Mouse (Mus musculus) midbrain, embryonic 11.5 days (tissue): ENCODE measurements around the gene St3gal3. TPM values are rescaled to one million over a fixed set of nuclear protein-coding genes. Genes with fewer than 3 reads are reported as not detected.

Source experiments
- ATAC-seq: fragments of 200-750 bp; cut with Nextera tagmentation; 2 replicates; pipeline ENCODE4 v1.8.0; 2017; ENCODE audit warnings: moderate TSS enrichment, moderate library complexity; ENCODE audit not compliant: low FRiP score
- DNase-seq: peaks from one replicate; pipeline ENCODE4 v3.0.0; 2015; ENCODE audit warnings: low spot score; ENCODE audit errors: missing footprints
- H3K27ac ChIP-seq: fragments of 300-500 bp; sonication (generic); 2 replicates; pipeline ENCODE4 v1.5.1; 2014; ENCODE audit warnings: low read depth, low read length
- H3K27me3 ChIP-seq: fragments of 300-500 bp; sonication (generic); 2 replicates; pipeline ENCODE4 v1.6.1; 2014; ENCODE audit warnings: mild to moderate bottlenecking, low read length, moderate library complexity, mixed read lengths; ENCODE audit not compliant: control insufficient read depth, insufficient read depth
- H3K36me3 ChIP-seq: fragments of 300-500 bp; sonication (generic); 2 replicates; pipeline ENCODE4 v1.6.1; 2014; ENCODE audit warnings: mild to moderate bottlenecking, low read length, moderate library complexity, mixed read lengths; ENCODE audit not compliant: control insufficient read depth, insufficient read depth
- H3K4me1 ChIP-seq: fragments of 300-500 bp; sonication (generic); 2 replicates; pipeline ENCODE4 v1.6.1; 2014; ENCODE audit warnings: low read length; ENCODE audit not compliant: control insufficient read depth, insufficient read depth
- H3K4me2 ChIP-seq: fragments of 300-500 bp; sonication (generic); 2 replicates; pipeline ENCODE4 v1.6.1; 2014; ENCODE audit warnings: mild to moderate bottlenecking, moderate library complexity
- H3K4me3 ChIP-seq: fragments of 300-500 bp; sonication (generic); 2 replicates; pipeline ENCODE4 v1.5.1; 2014; ENCODE audit warnings: low read depth, low read length
- H3K9ac ChIP-seq: fragments of 300-500 bp; sonication (generic); 2 replicates; pipeline ENCODE4 v1.6.1; 2014; ENCODE audit warnings: low read length
- H3K9me3 ChIP-seq: fragments of 300-500 bp; sonication (generic); 2 replicates; pipeline ENCODE4 v1.6.1; 2016; ENCODE audit warnings: low read length; ENCODE audit not compliant: control insufficient read depth
- WGBS: fragments of 180-500 bp; shearing (Covaris S2); extraction: QIAGEN DNeasy Blood & Tissue Kit; methylation state at CpG from one replicate; pipeline ENCODE4 v1.1.7; 2014; 5-methylcytosine and 5-hydroxymethylcytosine counted together
- polyA plus RNA-seq: library from polyadenylated mRNA; unstranded; fragments of >200 nt; fragmentation: Nextera tagmentation; extraction: Ambion mirVana; gene quantifications from 2 replicates; pipeline ENCODE4 v1.2.1, GENCODE M21; 2014

Gene St3gal3
- polyA plus RNA-seq, 1 experiment from 2014 or later: 5.7 TPM

DNA sequence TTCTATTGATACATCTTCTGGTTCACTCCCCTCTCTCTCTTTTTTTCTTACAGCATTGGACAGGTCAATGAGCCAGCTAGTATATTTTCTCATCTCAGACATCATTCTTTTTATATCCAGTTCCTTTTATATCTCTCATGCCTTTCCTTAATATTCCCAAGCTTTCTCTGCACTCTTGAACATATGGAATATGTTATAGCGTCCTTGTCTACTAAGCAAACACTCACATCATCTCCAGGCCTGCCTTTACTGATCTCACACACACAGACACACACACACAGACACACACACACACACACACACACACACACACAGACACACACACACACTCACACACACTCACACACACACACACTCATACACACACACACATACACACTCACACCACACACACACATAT lies 96.7 kb downstream of the St3gal3 start:
- Histone ChIP-seq H3K27me3 (no peaks in the 10 kb centered on the region), H3K9ac (no peak overlapping the region), H3K27ac (no peak overlapping the region), H3K4me2 (no peak overlapping the region), H3K9me3 (no peaks in the 10 kb centered on the region), H3K4me3 (no peak overlapping the region), H3K4me1 (no peaks in the 10 kb centered on the region; the same call in 1 of the 2 replicates), H3K36me3 (no peaks in the 10 kb centered on the region)
- 90% methylated on average over 1 of the region's 1 CpGs for whole genome bisulfite sequencing
- DNase-seq (no peak), ATAC-seq (no peak)

DNA sequence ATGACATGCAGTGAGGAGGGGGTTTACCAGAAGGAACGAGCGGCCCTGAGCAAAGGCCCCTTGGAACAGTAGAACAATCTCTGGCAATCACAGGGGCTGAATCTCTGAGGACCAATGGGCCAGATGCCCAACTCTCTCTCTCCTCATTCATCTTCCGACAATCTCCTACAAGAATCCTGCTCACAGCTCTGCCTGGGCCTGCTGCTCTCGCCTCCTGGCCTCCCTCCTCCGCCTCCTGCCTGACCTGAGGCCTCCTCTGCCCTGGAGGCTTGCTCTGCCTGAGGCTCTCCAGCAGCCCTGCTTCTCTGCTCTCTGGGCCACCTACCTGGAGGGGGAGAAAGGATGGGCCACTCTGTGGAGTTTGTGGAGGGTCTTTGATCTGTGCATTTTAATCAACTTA lies 97.3 kb downstream of the St3gal3 start:
- Histone ChIP-seq H3K9ac (no peak overlapping the region), H3K4me2 (no peak overlapping the region), H3K4me1 (no peaks in the 10 kb centered on the region; the same call in 1 of the 2 replicates), H3K27ac (0 out of 2 replicates have a peak overlapping the region, but pooled peaks have one; percentile 36), H3K9me3 (no peaks in the 10 kb centered on the region), H3K36me3 (no peaks in the 10 kb centered on the region), H3K27me3 (no peaks in the 10 kb centered on the region), H3K4me3 (no peak overlapping the region)
- ATAC-seq (no peak), DNase-seq (no peak)
- 64% methylated on average over 5 of the region's 5 CpGs for WGBS

DNA sequence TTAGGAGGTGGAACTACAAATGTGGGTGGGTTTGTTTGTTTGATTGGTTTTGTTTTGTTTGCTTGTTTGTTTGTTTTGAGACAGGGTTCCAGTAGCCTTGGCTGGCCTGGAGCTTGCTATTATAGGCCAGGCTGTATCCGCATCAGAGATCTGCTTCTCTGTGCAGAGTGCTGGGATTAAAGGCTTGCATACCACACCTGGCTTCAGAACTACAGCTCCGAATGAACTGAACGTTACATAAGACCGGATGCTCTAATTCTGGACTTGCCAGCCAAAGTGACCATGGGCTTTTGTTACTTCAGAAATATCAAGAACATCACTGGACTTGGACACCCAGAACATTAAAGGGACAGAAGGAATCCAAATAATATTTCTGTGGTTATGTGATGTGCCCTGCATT lies 98.2 kb downstream of the St3gal3 start:
- Histone ChIP-seq H3K4me3 (no peak overlapping the region), H3K9ac (no peak overlapping the region), H3K36me3 (no peaks in the 10 kb centered on the region), H3K27ac (no peak overlapping the region), H3K4me2 (no peak overlapping the region), H3K9me3 (no peaks in the 10 kb centered on the region), H3K27me3 (no peaks in the 10 kb centered on the region), H3K4me1 (no peaks in the 10 kb centered on the region; the same call in 1 of the 2 replicates)
- ATAC-seq (no peak), DNase-seq (peak; percentile 72)
- 95% methylated on average over 4 of the region's 4 CpGs for WGBS

DNA sequence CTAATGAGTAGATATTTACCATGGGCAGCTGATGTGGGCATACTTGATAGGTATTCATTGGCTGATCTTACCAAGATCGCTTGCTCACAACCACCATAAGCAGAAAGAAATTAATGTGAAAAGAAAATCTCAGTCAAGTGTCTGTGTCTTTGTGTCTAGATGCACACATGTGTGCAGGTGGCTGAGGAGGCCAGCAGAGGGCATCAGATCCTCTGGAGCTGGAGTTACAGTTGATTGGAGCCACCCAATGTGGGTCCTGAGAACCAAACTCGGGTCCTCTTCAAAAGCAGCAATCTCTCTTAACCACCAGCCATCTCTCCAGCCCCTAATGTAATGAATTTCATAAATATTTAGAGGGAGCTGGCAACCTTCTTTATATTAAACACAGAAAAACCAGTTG lies 99.6 kb downstream of the St3gal3 start:
- no peak overlapping the region for H3K4me3 ChIP-seq
- DNase-seq (peak; percentile 2), ATAC-seq (no peak)
- no peak overlapping the region for H3K27ac ChIP-seq
- 90% methylated on average over 2 of the region's 2 CpGs for WGBS
- H3K9ac ChIP-seq: no peak overlapping the region
- no peaks in the 10 kb centered on the region for H3K36me3 ChIP-seq
- peaks cover under 1% of the 10 kb centered on the region; the same call in 1 of the 2 replicates for H3K4me1 ChIP-seq
- no peak overlapping the region for H3K4me2 ChIP-seq
- no peaks in the 10 kb centered on the region for H3K27me3 ChIP-seq
- no peaks in the 10 kb centered on the region for H3K9me3 ChIP-seq

DNA sequence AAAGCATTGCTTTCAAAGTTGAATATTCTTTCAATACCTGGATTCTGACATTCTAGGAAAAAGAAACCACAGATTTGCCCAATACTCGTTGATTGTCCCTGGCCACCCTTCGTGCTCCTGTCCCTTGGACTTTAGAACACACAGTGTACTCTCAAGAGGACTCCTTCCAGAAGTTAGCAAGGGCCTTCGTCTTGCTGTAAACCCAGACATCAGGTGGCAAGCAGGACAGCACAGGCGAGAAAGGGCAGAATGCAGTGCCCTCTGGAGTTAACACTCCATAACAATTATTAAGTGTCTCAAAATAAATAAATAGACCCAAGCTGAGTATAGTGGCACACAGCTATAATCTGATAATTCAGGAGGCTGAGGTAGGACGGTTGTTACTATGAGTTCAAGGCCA lies 101.7 kb downstream of the St3gal3 start:
- Histone ChIP-seq H3K9me3 (no peaks in the 10 kb centered on the region), H3K36me3 (no peaks in the 10 kb centered on the region), H3K9ac (no peak overlapping the region), H3K27me3 (no peaks in the 10 kb centered on the region), H3K4me1 (peaks cover 7% of the 10 kb centered on the region; the same call in 1 of the 2 replicates), H3K4me2 (no peak overlapping the region), H3K4me3 (no peak overlapping the region), H3K27ac (no peak overlapping the region)
- ATAC-seq (no peak), DNase-seq (peak; percentile 14)
- 80% methylated on average over 5 of the region's 5 CpGs for WGBS

DNA sequence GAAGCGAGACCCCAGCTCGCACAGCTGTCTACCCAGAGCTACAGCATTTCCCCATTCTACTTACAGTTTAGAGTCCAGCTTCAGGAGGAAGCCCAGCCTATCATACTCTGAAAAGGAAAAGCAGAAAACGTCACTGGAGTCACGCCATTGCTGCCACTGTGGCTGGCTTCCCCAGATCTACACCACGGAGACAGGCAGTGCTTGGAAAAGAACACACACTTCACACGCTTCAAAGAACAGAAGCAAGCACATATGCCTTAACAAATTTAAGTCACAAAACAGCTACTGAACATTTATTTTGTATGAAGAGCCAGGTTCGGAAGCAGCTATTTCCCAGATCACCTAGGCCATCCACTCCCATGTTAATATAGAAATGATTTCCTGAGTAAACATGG lies 102.9 kb downstream of the St3gal3 start:
- Histone ChIP-seq H3K27ac (no peak overlapping the region), H3K36me3 (no peaks in the 10 kb centered on the region), H3K4me2 (no peak overlapping the region), H3K27me3 (no peaks in the 10 kb centered on the region), H3K4me3 (no peak overlapping the region), H3K9me3 (no peaks in the 10 kb centered on the region), H3K9ac (no peak overlapping the region), H3K4me1 (peaks cover 7% of the 10 kb centered on the region; the same call in 1 of the 2 replicates)
- DNase-seq (peak; percentile 77), ATAC-seq (no peak)
- 90% methylated on average over 7 of the region's 7 CpGs for WGBS

DNA sequence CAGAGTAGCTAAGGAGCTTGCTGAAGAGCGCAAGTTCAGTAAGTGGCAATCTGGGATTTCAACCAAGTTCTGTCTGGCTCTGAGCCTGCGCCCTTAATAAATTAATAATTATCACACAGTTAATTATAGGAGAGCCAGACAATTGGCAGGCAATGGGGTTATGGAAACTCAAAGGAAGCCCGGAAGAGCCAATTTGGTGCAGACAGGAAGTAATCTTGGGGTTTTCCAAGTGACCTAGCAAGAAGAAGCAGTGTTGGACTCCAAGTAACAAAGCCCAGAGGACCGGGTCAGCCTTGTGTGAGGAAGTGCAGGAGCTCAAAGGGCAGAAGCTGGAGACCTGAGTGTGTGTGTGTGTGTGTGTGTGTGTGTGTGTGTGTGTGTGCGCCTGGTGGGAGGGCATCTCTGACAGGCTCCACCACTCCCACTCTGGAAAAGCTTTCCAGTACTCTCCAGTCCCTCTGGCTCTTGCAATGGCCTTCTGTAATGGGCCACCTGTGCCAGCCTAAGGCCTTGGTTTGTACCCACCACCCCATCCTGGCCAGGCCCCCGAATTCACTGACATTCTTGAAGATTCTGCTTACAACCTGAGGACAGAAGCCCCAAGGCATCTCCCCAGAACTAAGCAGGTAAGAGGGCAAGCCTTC lies 103.5 kb downstream of the St3gal3 start:
- Histone ChIP-seq H3K27ac (no peak overlapping the region), H3K9me3 (no peaks in the 10 kb centered on the region), H3K27me3 (no peaks in the 10 kb centered on the region), H3K4me2 (no peak overlapping the region), H3K4me1 (peaks cover 7% of the 10 kb centered on the region; the same call in 1 of the 2 replicates), H3K4me3 (no peak overlapping the region), H3K36me3 (no peaks in the 10 kb centered on the region), H3K9ac (no peak overlapping the region)
- ATAC-seq: no peak
- peak; percentile 76 for DNase-seq
- WGBS: 88% methylated on average over 5 of the region's 6 CpGs

DNA sequence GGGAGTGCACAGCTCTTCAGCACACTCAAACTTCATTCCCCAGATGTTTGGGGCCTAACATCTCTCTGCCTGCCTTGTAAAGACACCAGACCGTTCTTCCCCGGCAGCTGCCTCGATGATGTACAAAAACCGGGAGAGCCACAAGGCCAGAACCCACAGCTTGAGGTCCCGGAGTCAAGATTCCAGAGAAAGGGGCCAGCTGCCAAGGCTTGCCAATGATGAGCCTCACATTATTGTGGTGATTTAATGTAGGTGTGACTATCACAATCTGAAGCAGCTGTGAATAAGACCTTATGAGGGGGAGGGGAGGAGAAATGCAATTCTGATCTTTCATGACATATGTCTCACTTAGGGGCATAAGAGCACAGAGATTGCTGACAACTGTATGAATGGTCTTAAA lies 104.4 kb downstream of the St3gal3 start:
- Histone ChIP-seq H3K9me3 (no peaks in the 10 kb centered on the region), H3K9ac (no peak overlapping the region), H3K4me1 (peaks cover 7% of the 10 kb centered on the region; the same call in 1 of the 2 replicates), H3K36me3 (no peaks in the 10 kb centered on the region), H3K4me2 (no peak overlapping the region), H3K27ac (no peak overlapping the region), H3K4me3 (no peak overlapping the region), H3K27me3 (no peaks in the 10 kb centered on the region)
- no peak for ATAC-seq
- WGBS: 85% methylated on average over 5 of the region's 5 CpGs
- no peak for DNase-seq

DNA sequence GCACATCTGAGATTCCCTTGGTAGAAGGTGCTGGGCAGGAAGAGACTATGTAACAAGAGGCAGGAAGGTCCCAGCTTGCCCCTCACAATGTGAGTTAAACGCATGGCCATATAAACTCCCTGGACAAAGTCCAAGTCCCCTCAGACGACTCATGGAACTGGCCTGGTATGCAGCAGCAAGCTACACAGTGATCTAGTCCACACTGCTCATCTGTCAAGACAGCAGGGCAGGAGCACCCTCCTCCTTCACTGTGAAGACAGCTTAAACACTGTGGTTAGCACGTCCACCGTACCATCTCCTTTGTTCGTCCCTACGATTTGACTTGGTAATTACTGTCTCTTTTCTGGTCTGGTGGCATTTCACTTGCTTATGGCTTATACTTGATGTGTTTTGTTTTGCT lies 104.8 kb downstream of the St3gal3 start:
- Histone ChIP-seq H3K9ac (no peak overlapping the region), H3K9me3 (no peaks in the 10 kb centered on the region), H3K27me3 (no peaks in the 10 kb centered on the region), H3K4me2 (no peak overlapping the region), H3K4me3 (no peak overlapping the region), H3K27ac (no peak overlapping the region), H3K4me1 (peaks cover 7% of the 10 kb centered on the region; the same call in 1 of the 2 replicates), H3K36me3 (no peaks in the 10 kb centered on the region)
- DNase-seq (no peak), ATAC-seq (no peak)
- WGBS: 63% methylated on average over 6 of the region's 6 CpGs
